Mouse (Mus musculus) liver, postnatal 0 days (tissue): ENCODE measurements around the gene Srebf2. TPM values are rescaled to one million over a fixed set of nuclear protein-coding genes. Genes with fewer than 3 reads are reported as not detected.
A peak's percentile ranks its signal among the peaks of the same experiment; 100 is the strongest.

ENCODE experiments used
- ATAC-seq: fragments of 200-750 bp; cut with Nextera tagmentation; 2 replicates; pipeline ENCODE4 v1.8.0; 2017; ENCODE audit warnings: mild to moderate bottlenecking, moderate library complexity
- DNase-seq: peaks from one replicate; pipeline ENCODE4 v3.0.0-alpha.2; 2016
- H3K27ac ChIP-seq: fragments of 300-500 bp; sonication (generic); 2 replicates; pipeline ENCODE4 v1.5.1; 2014; ENCODE audit warnings: antibody characterized with exemption, moderate library complexity, mild to moderate bottlenecking, low read depth
- H3K27me3 ChIP-seq: fragments of 300-500 bp; sonication (generic); 2 replicates; pipeline ENCODE4 v1.6.1; 2014; ENCODE audit warnings: low read length, control low read depth, mixed read lengths; ENCODE audit not compliant: insufficient read depth
- H3K36me3 ChIP-seq: fragments of 300-500 bp; sonication (generic); replicated peaks from 2 replicates; pipeline ENCODE4 v1.6.1; 2014; ENCODE audit warnings: mild to moderate bottlenecking, control low read depth, low read length, moderate library complexity, mixed read lengths; ENCODE audit not compliant: insufficient read depth
- H3K4me1 ChIP-seq: fragments of 300-500 bp; sonication (generic); 2 replicates; pipeline ENCODE4 v1.6.1; 2014; ENCODE audit warnings: antibody characterized with exemption, mild to moderate bottlenecking, control low read depth; ENCODE audit not compliant: insufficient read depth
- H3K4me2 ChIP-seq: fragments of 300-500 bp; sonication (generic); 2 replicates; pipeline ENCODE4 v1.6.1; 2014; ENCODE audit warnings: low read depth, mild to moderate bottlenecking, low read length, moderate library complexity, mixed read lengths
- H3K4me3 ChIP-seq: fragments of 300-500 bp; sonication (generic); 2 replicates; pipeline ENCODE4 v1.5.1; 2014; ENCODE audit warnings: low read depth, low read length
- H3K9ac ChIP-seq: fragments of 300-500 bp; sonication (generic); replicated peaks from 2 replicates; pipeline ENCODE4 v1.6.1; 2014; ENCODE audit warnings: mild to moderate bottlenecking, moderate library complexity
- H3K9me3 ChIP-seq: fragments of 300-500 bp; sonication (generic); 2 replicates; pipeline ENCODE4 v1.6.1; 2016; ENCODE audit warnings: mild to moderate bottlenecking, control low read depth, low read length, mixed read lengths
- CTCF ChIP-seq: sonication (generic); IDR thresholded peaks from 2 replicates; pipeline ENCODE4 v1.5.1; 2016; ENCODE audit warnings: antibody characterized with exemption, low read depth
- EP300 ChIP-seq: IDR thresholded peaks from 2 replicates; pipeline ENCODE4 v1.6.1; 2016; ENCODE audit warnings: antibody characterized with exemption, low read depth, mild to moderate bottlenecking
- WGBS: fragments of 180-500 bp; shearing (Covaris S2); extraction: QIAGEN DNeasy Blood & Tissue Kit; methylation state at CpG from one replicate; pipeline ENCODE4 v1.1.7; 2014; ENCODE audit not compliant: insufficient replicate concordance; 5-methylcytosine and 5-hydroxymethylcytosine counted together
- polyA plus RNA-seq: library from polyadenylated mRNA; unstranded; fragments of >200 nt; fragmentation: Nextera tagmentation; extraction: Ambion mirVana; gene quantifications from 2 replicates; pipeline ENCODE4 v1.2.1, GENCODE M21; 2015

Srebf2 gene
- polyA plus RNA-seq, 1 experiment from 2014 or later: 33.6 TPM

DNA sequence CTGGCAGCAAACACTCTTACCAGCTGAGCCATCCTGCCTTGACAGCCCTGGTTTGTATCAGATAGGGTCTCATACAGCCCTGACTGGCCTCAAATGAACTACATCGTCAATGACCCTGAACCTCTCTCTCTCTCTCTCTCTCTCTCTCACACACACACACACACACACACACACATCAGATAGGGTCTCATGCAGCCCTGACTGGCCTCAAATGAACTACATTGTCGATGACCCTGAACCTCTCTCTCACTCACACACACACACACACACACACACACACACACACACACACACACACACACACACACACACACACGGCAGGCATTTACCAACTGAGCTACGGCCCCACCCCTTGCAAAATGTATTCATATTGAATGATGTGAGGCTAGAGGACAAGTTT, 84.1 kb downstream of the Srebf2 start:
- no peaks in the 10 kb centered on the region for H3K36me3 ChIP-seq
- H3K4me3 ChIP-seq: no peak overlapping the region
- DNase-seq: no peak
- no peak for TF ChIP-seq EP300
- TF ChIP-seq CTCF: no peak
- peaks cover 1% of the 10 kb centered on the region; the same call in 1 of the 2 replicates for H3K27me3 ChIP-seq
- H3K9me3 ChIP-seq: no peaks in the 10 kb centered on the region
- 73% methylated on average over 4 of the region's 4 CpGs for WGBS
- no peak overlapping the region for H3K9ac ChIP-seq
- H3K4me2 ChIP-seq: no peak overlapping the region
- H3K27ac ChIP-seq: no peak overlapping the region
- peaks cover 20% of the 10 kb centered on the region for H3K4me1 ChIP-seq
- no peak for ATAC-seq

- ATAC-seq (no peak), DNase-seq (no peak)
- H3K36me3 ChIP-seq: no peaks in the 10 kb centered on the region
- peaks cover 20% of the 10 kb centered on the region for H3K4me1 ChIP-seq
- H3K4me3 ChIP-seq: no peak overlapping the region
- H3K27ac ChIP-seq: no peak overlapping the region
- H3K27me3 ChIP-seq: no peaks in the 10 kb centered on the region
- H3K9ac ChIP-seq: no peak overlapping the region
- no peak overlapping the region for H3K4me2 ChIP-seq
- no peaks in the 10 kb centered on the region for H3K9me3 ChIP-seq
- 70% methylated on average over 11 of the region's 11 CpGs for WGBS
- no peak for TF ChIP-seq CTCF
- no peak for TF ChIP-seq EP300
These were observed 84.8 kb downstream of the Srebf2 start for GRCm38 (mm10) chr15:82231591-82232378.

- H3K27me3 ChIP-seq: no peaks in the 10 kb centered on the region
- no peak for DNase-seq
- TF ChIP-seq EP300 (no peak), CTCF (no peak)
- no peak overlapping the region for H3K27ac ChIP-seq
- no peak for ATAC-seq
- 80% methylated on average over 4 of the region's 4 CpGs for WGBS
- H3K36me3 ChIP-seq: no peaks in the 10 kb centered on the region
- H3K4me2 ChIP-seq: no peak overlapping the region
- no peak overlapping the region for H3K9ac ChIP-seq
- H3K4me1 ChIP-seq: peaks cover 20% of the 10 kb centered on the region
- no peaks in the 10 kb centered on the region for H3K9me3 ChIP-seq
- no peak overlapping the region for H3K4me3 ChIP-seq
These were observed 85.7 kb downstream of the Srebf2 start for GRCm38 (mm10) chr15:82232651-82233050.

- DNase-seq (peak; percentile 29), ATAC-seq (no peak)
- H3K27ac ChIP-seq: no peak overlapping the region
These were observed 88.7 kb downstream of the Srebf2 start for GRCm38 (mm10) chr15:82235661-82236060.

GRCm38 (mm10) chr15:82236565-82236964, 89.6 kb downstream of the Srebf2 start:
- peak; percentile 89 for DNase-seq
- WGBS: 22% methylated on average over 5 of the region's 5 CpGs

More at GRCm38 (mm10) chr15:82235661-82236060, 88.7 kb downstream of the Srebf2 start:
- TF ChIP-seq CTCF: no peak
- no peaks in the 10 kb centered on the region for H3K27me3 ChIP-seq
- no peaks in the 10 kb centered on the region for H3K9me3 ChIP-seq
- peaks cover 3% of the 10 kb centered on the region for H3K4me1 ChIP-seq
- peaks cover 12% of the 10 kb centered on the region for H3K36me3 ChIP-seq
- H3K9ac ChIP-seq: no peak overlapping the region
- 45% methylated on average over 10 of the region's 10 CpGs for WGBS
- H3K4me3 ChIP-seq: no peak overlapping the region
- no peak overlapping the region for H3K4me2 ChIP-seq

DNA sequence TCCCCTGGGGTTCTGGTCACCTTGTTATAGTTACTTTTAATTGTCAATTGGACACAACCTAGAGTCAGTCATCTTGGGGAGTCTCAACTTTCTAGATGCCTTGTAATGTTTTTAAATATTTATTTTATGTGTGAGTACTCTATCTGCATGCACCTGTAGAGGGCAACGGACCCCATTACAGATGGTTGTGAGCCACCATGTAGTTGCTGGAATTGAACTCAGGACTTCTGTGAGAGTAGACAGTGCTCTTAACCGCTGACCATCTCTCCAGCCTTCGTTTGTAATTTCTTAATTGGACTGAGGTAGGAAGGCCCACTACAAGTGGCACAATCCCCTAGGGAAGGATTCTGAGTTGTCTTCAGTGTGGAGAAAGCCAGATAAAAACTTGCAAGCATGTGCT, 96.3 kb downstream of the Srebf2 start:
- Histone ChIP-seq H3K27me3 (no peaks in the 10 kb centered on the region), H3K27ac (peak overlapping the region; percentile 76), H3K4me2 (peak overlapping the region; percentile 98), H3K9ac (peak overlapping the region; percentile 67), H3K4me1 (peaks cover 16% of the 10 kb centered on the region), H3K9me3 (no peaks in the 10 kb centered on the region), H3K36me3 (peaks cover 9% of the 10 kb centered on the region), H3K4me3 (peak overlapping the region; percentile 72)
- no peak for ATAC-seq
- no peak for DNase-seq
- TF ChIP-seq EP300 (no peak), CTCF (no peak; the same call in 1 of the 2 replicates)
- 64% methylated on average over 3 of the region's 3 CpGs for WGBS

More at GRCm38 (mm10) chr15:82236565-82236964, 89.6 kb downstream of the Srebf2 start:
- no peak overlapping the region for H3K4me2 ChIP-seq
- no peaks in the 10 kb centered on the region for H3K27me3 ChIP-seq
- TF ChIP-seq CTCF: peak; percentile 98
- no peak for TF ChIP-seq EP300
- H3K4me3 ChIP-seq: no peak overlapping the region
- peak; percentile 65 for ATAC-seq
- H3K4me1 ChIP-seq: no peaks in the 10 kb centered on the region; the same call in 1 of the 2 replicates
- no peak overlapping the region for H3K9ac ChIP-seq
- H3K36me3 ChIP-seq: peaks cover 12% of the 10 kb centered on the region
- H3K9me3 ChIP-seq: no peaks in the 10 kb centered on the region
- H3K27ac ChIP-seq: no peak overlapping the region
